Mouse (Mus musculus) C2C12 (cell line): ENCODE data around the gene Cd47. TPM values are rescaled to one million over a fixed set of nuclear protein-coding genes. Genes with fewer than 3 reads are reported as not detected.
A peak's percentile ranks its signal among the peaks of the same experiment; 100 is the strongest.

ENCODE experiments used
- H3K27me3 ChIP-seq: one replicate; pipeline ENCODE4 v1.6.1; 2011; ENCODE audit not compliant: control insufficient read depth, insufficient read depth, insufficient read length
- H3K36me3 ChIP-seq: one replicate; pipeline ENCODE4 v1.6.1; 2011; ENCODE audit not compliant: control insufficient read depth, insufficient read depth
- H3K4me3 ChIP-seq: one replicate; pipeline ENCODE4 v1.5.1; 2011; ENCODE audit warnings: mild to moderate bottlenecking, control low read depth; ENCODE audit not compliant: poor library complexity, insufficient read depth, severe bottlenecking
- H3K79me2 ChIP-seq: one replicate; pipeline ENCODE4 v1.6.1; 2011; ENCODE audit not compliant: control insufficient read depth, insufficient read depth
- H3K79me3 ChIP-seq: one replicate; pipeline ENCODE4 v1.6.1; 2011; ENCODE audit warnings: low read depth, control low read depth
- H3ac ChIP-seq: one replicate; pipeline ENCODE3; 2011; ENCODE audit warnings: low read depth; ENCODE audit not compliant: control insufficient read depth, insufficient read length
- CEBPB ChIP-seq: IDR thresholded peaks from one replicate; pipeline ENCODE4 v1.6.1; 2011; ENCODE audit warnings: low read depth, mild to moderate bottlenecking, control low read depth, moderate library complexity
- CTCF ChIP-seq: IDR thresholded peaks from one replicate; pipeline ENCODE4 v1.5.1; 2011; ENCODE audit not compliant: control insufficient read depth, insufficient read depth, insufficient read length
- FOSL1 ChIP-seq: IDR thresholded peaks from one replicate; pipeline ENCODE4 v1.8.0; 2011; ENCODE audit warnings: mild to moderate bottlenecking, low read length; ENCODE audit not compliant: poor library complexity, insufficient read depth, severe bottlenecking
- MAX ChIP-seq: IDR thresholded peaks from one replicate; pipeline ENCODE4 v1.6.1; 2011; ENCODE audit warnings: mild to moderate bottlenecking, control low read depth
- MYOD1 ChIP-seq: IDR thresholded peaks from one replicate; pipeline ENCODE4 v1.6.1; 2011; ENCODE audit warnings: low read depth; ENCODE audit not compliant: control insufficient read depth, insufficient read length
- MYOG ChIP-seq: IDR thresholded peaks from one replicate; pipeline ENCODE4 v1.6.1; 2011; ENCODE audit not compliant: control insufficient read depth, insufficient read length; ENCODE audit errors: extremely low read depth
- USF1 ChIP-seq: IDR thresholded peaks from one replicate; pipeline ENCODE4 v1.6.1; 2011; ENCODE audit warnings: low read depth, mild to moderate bottlenecking, control low read depth, moderate library complexity
- polyA plus RNA-seq: library from polyadenylated mRNA; unstranded; fragments of >200 nt; fragmentation: generic; extraction: Trizol; gene quantifications from one replicate; pipeline ENCODE4 v1.2.1, GENCODE M21; 2012; ENCODE audit warnings: missing spikeins

The Cd47 gene
- polyA plus RNA-seq, 1 experiment = 76.0 TPM

GRCm38 (mm10) chr16:49949261-49949660 lies 148.9 kb downstream of the Cd47 start:
- H3K27me3 ChIP-seq = no peaks in the 10 kb centered on the region
- H3K79me2 ChIP-seq = no peaks in the 10 kb centered on the region
- no peaks in the 10 kb centered on the region for H3K79me3 ChIP-seq
- H3ac ChIP-seq = no peak overlapping the region
- TF ChIP-seq FOSL1 (no peak), CTCF (no peak), MYOG (no peak), USF1 (no peak), CEBPB (no peak), MAX (no peak), MYOD1 (no peak)
- no peaks in the 10 kb centered on the region for H3K36me3 ChIP-seq
- H3K4me3 ChIP-seq = no peak overlapping the region

- Histone ChIP-seq H3K27me3 (no peaks in the 10 kb centered on the region), H3K4me3 (no peak overlapping the region), H3K36me3 (no peaks in the 10 kb centered on the region), H3K79me3 (no peaks in the 10 kb centered on the region), H3K79me2 (no peaks in the 10 kb centered on the region), H3ac (no peak overlapping the region)
- TF ChIP-seq CEBPB = no peak
- no peak for TF ChIP-seq MAX
- no peak for TF ChIP-seq USF1
- no peak for TF ChIP-seq FOSL1
- no peak for TF ChIP-seq CTCF
- TF ChIP-seq MYOG = no peak
- no peak for TF ChIP-seq MYOD1
Measured at GRCm38 (mm10) chr16:49950340-49950739, 150.0 kb downstream of the Cd47 start.

GRCm38 (mm10) chr16:49951288-49951691 lies 151.0 kb downstream of the Cd47 start:
- TF ChIP-seq CEBPB = peak; percentile 66
- no peak for TF ChIP-seq FOSL1
- Histone ChIP-seq H3K27me3 (no peaks in the 10 kb centered on the region), H3ac (no peak overlapping the region), H3K79me3 (no peaks in the 10 kb centered on the region), H3K79me2 (no peaks in the 10 kb centered on the region), H3K4me3 (no peak overlapping the region), H3K36me3 (no peaks in the 10 kb centered on the region)

- Histone ChIP-seq H3K79me3 (no peaks in the 10 kb centered on the region), H3ac (no peak overlapping the region), H3K36me3 (no peaks in the 10 kb centered on the region), H3K27me3 (no peaks in the 10 kb centered on the region), H3K4me3 (no peak overlapping the region), H3K79me2 (no peaks in the 10 kb centered on the region)
- TF ChIP-seq MYOD1 = peak; percentile 77
- TF ChIP-seq MAX = peak; percentile 89
- peak; percentile 64 for TF ChIP-seq CEBPB
- no peak for TF ChIP-seq CTCF
- TF ChIP-seq MYOG = no peak
- peak; percentile 51 for TF ChIP-seq USF1
- TF ChIP-seq FOSL1 = peak; percentile 65
Measured at GRCm38 (mm10) chr16:49951925-49952523, 151.7 kb downstream of the Cd47 start.

- H3K27me3 ChIP-seq = no peaks in the 10 kb centered on the region
- no peak overlapping the region for H3K4me3 ChIP-seq
- TF ChIP-seq USF1 = no peak
- TF ChIP-seq CEBPB = peak; percentile 91
- TF ChIP-seq CTCF = no peak
- no peaks in the 10 kb centered on the region for H3K79me3 ChIP-seq
- H3ac ChIP-seq = no peak overlapping the region
- no peaks in the 10 kb centered on the region for H3K36me3 ChIP-seq
- H3K79me2 ChIP-seq = no peaks in the 10 kb centered on the region
Measured at GRCm38 (mm10) chr16:49953817-49954216, 153.5 kb downstream of the Cd47 start.

GRCm38 (mm10) chr16:49954909-49955308 lies 154.6 kb downstream of the Cd47 start:
- Histone ChIP-seq H3K36me3 (no peaks in the 10 kb centered on the region), H3K79me3 (no peaks in the 10 kb centered on the region), H3K27me3 (no peaks in the 10 kb centered on the region), H3K79me2 (no peaks in the 10 kb centered on the region), H3ac (no peak overlapping the region), H3K4me3 (no peak overlapping the region)
- no peak for TF ChIP-seq MYOG
- TF ChIP-seq CEBPB = no peak
- no peak for TF ChIP-seq MAX
- TF ChIP-seq CTCF = no peak
- TF ChIP-seq MYOD1 = no peak
- no peak for TF ChIP-seq USF1
